Mouse (Mus musculus): ENCODE results near the gene Cfap43.
A peak's percentile ranks its signal among the peaks of the same experiment; 100 is the strongest.

GRCm38 (mm10) chr19:47854796-47855783, 64.0 kb downstream of the Cfap43 start, which contains the start of gene Gsto1:
- TF ChIP-seq CEBPB (IDR thresholded peaks at IDR 0.05; ENCODE audit: insufficient read depth, poor library complexity, severe bottlenecking) (0 out of 2 replicates have a peak, but pooled peaks have one; percentile 18), MYOG (IDR thresholded peaks at IDR 0.05; ENCODE audit: control insufficient read depth in 1 of 3, insufficient read depth in 1 of 3, insufficient read length in 2 of 3, low read depth in 2 of 3) (no peak), E2F4 (IDR thresholded peaks at IDR 0.05; ENCODE audit: insufficient read depth) (no peak), TCF12 (IDR thresholded peaks at IDR 0.05; ENCODE audit: insufficient read depth, poor library complexity, severe bottlenecking) (no peak)
